Mouse (Mus musculus) kidney, adult 2 months (tissue): ENCODE measurements at regions not wholly inside any gene's neighbourhood (a gene's known extent, or its start where the extent isn't known, plus 50 kb on each side); places are given as distances from the start of the nearest gene placed in this dataset.

Experiments used
- CTCF ChIP-seq: fragments of 200-500 bp; conservative IDR thresholded peaks from 2 replicates; pipeline ENCODE4 v1.5.1; 2011; ENCODE audit warnings: low read depth, mild to moderate bottlenecking, control low read depth, low read length, moderate library complexity, mixed read lengths; ENCODE audit not compliant: insufficient read depth, insufficient read length
- POLR2A ChIP-seq: fragments of 200-500 bp; IDR thresholded peaks from one replicate; pipeline ENCODE4 v1.6.1; 2011; ENCODE audit warnings: low read depth, low read length, control low read depth

DNA sequence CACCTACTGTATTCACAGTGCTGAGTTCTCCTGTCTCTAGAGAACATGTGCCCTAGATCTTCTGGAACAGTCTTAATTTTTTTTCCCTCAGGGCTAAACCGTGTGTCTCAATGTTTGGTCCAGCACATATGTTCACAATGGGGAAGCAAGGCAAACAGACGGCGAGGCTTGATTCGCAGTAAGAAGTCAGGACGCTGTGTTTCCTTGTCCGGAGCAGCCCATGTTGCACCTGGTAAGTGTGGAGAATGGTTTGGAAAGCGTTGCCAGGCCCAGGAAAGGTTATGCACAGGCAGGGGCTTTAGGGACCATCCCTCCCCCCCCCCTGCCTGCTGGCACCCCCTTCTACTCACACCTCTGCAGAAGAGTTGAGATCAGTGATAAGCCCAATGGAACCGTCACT lies 121.4 kb downstream of the Dact1 start:
- TF ChIP-seq CTCF (no peak), POLR2A (no peak)
